Mouse (Mus musculus) liver, adult 2 months (tissue): ENCODE results near the gene Fam90a1a. TPM values are rescaled to one million over a fixed set of nuclear protein-coding genes. Genes with fewer than 3 reads are reported as not detected.
"Not testable (repeated sequence)": the region's sequence is repeated elsewhere in the genome, so short reads cannot be mapped to it uniquely, and the experiment has no call there.

Experiments
- DNase-seq: peaks from one replicate; pipeline ENCODE4 v3.0.0-alpha.2; 2011; ENCODE audit warnings: low read depth, low spot score; ENCODE audit errors: extremely low read depth
- H3K27ac ChIP-seq: fragments of 200-500 bp; replicated peaks from 2 replicates; pipeline ENCODE4 v1.5.1; 2012; ENCODE audit warnings: low read depth, mild to moderate bottlenecking, control low read depth, inconsistent platforms, low read length; ENCODE audit not compliant: insufficient read depth
- H3K27me3 ChIP-seq: fragments of 200-500 bp; 2 replicates; pipeline ENCODE4 v1.6.1; 2012; ENCODE audit warnings: mild to moderate bottlenecking, moderate library complexity, low read length, inconsistent platforms; ENCODE audit not compliant: control insufficient read depth, insufficient read depth
- H3K36me3 ChIP-seq: fragments of 200-500 bp; 2 replicates; pipeline ENCODE4 v1.6.1; 2012; ENCODE audit warnings: low read length, inconsistent platforms; ENCODE audit not compliant: control insufficient read depth, insufficient read depth
- H3K4me1 ChIP-seq: fragments of 200-500 bp; 2 replicates; pipeline ENCODE4 v1.6.1; 2011; ENCODE audit warnings: low read length; ENCODE audit not compliant: control insufficient read depth, insufficient read depth
- H3K4me3 ChIP-seq: fragments of 200-500 bp; 2 replicates; pipeline ENCODE4 v1.5.1; 2011; ENCODE audit warnings: low read depth, mild to moderate bottlenecking, control low read depth, low read length, moderate library complexity; ENCODE audit not compliant: insufficient read depth
- H3K79me2 ChIP-seq: fragments of 200-500 bp; 2 replicates; pipeline ENCODE4 v1.6.1; 2012; ENCODE audit warnings: inconsistent platforms, mild to moderate bottlenecking, low read length, moderate library complexity; ENCODE audit not compliant: control insufficient read depth, insufficient read depth
- H3K9ac ChIP-seq: fragments of 200-500 bp; 2 replicates; pipeline ENCODE4 v1.6.1; 2012; ENCODE audit warnings: low read depth, mild to moderate bottlenecking, control low read depth, inconsistent platforms, low read length
- CTCF ChIP-seq: fragments of 200-500 bp; IDR thresholded peaks from 2 replicates; pipeline ENCODE4 v1.5.1; 2011; ENCODE audit warnings: low read depth, low read length, control low read depth
- POLR2A ChIP-seq: fragments of 200-500 bp; IDR thresholded peaks from 2 replicates; pipeline ENCODE4 v1.6.1; 2011; ENCODE audit warnings: low read length, control low read depth; ENCODE audit not compliant: insufficient read depth; ENCODE audit errors: extremely low read depth
- WGBS: fragments of 180-500 bp; shearing (Covaris S2); methylation state at CpG from one replicate; pipeline ENCODE4 v1.1.7; 2018; 5-methylcytosine and 5-hydroxymethylcytosine counted together
- polyA plus RNA-seq: library from polyadenylated mRNA; depleted of rRNA; stranded (reverse); fragments of >200 nt; gene quantifications from 2 replicates; pipeline ENCODE4 v1.2.3, GENCODE M21; 2012; rRNA removed
- total RNA-seq: library from RNA; depleted of rRNA; stranded (reverse); fragments of >200 nt; gene quantifications from 2 replicates; pipeline ENCODE4 v1.2.3, GENCODE M21; 2014; rRNA removed

Fam90a1a gene
- total RNA-seq (not detected in 2 replicates), polyA plus RNA-seq (not detected in 2 replicates)

DNA sequence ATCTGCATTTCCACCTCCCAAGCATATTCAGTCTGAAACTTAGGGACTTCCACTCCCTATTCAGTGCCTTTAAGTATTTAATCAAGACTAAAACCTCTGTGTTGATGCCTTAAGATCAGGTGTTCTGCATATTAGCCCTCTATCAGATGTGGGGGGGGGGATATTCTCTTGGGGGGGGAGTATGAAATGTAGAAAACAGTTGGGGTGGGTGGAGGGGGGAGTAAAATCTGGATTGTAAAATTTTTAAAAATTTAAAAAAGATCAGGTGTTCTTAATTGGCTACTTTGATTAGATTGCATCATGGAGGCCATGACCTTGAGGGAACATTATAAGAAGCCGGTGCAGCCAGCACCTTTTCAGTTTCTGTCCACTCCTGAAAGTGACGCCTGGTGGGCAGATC, at the start of gene Fam90a1a:
TSS of gene Fam90a1a (plus strand) at position 301 of the 400 bp plus-strand sequence.
- no peaks in the 10 kb centered on the region for H3K36me3 ChIP-seq
- WGBS = 80% methylated on average over 2 of the region's 2 CpGs
- TF ChIP-seq POLR2A = no peak
- TF ChIP-seq CTCF = no peak
- no peak for DNase-seq
- H3K79me2 ChIP-seq = no peaks in the 10 kb centered on the region
- H3K4me1 ChIP-seq = no peaks in the 10 kb centered on the region
- H3K9ac ChIP-seq = no peak within 1 kb of the TSS
- no peaks in the 10 kb centered on the region for H3K27me3 ChIP-seq
- H3K27ac ChIP-seq = no peak within 1 kb of the TSS
- no peak within 1 kb of the TSS for H3K4me3 ChIP-seq

DNA sequence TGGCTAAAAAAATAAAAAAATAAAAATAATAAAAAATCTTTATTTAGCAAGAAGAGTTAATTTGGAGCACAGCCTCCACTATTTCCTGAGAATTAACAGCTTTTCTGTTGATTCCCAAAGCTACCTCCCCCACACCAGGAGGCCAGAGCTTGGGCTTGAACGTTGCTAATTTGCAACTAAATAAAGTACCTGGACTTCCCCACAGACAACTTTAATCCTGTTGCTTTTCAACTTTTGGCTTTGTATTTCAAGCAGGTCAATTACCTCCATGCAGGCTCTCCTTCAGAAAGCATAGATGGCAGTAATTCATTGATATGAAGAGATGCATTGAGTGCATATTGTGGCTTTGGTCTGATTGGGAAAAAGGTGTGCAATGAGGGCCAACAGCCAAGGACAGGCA, 46.6 kb upstream of the Fam90a1a start:
- H3K4me1 ChIP-seq = no peaks in the 10 kb centered on the region
- no peak for TF ChIP-seq POLR2A

GRCm38 (mm10) chr8:21912554-21912953, 46.0 kb upstream of the Fam90a1a start:
- TF ChIP-seq POLR2A = no peak
- H3K9ac ChIP-seq = no peak overlapping the region
- H3K79me2 ChIP-seq = no peaks in the 10 kb centered on the region
- H3K4me3 ChIP-seq = no peak overlapping the region
- H3K27me3 ChIP-seq = no peaks in the 10 kb centered on the region
- H3K4me1 ChIP-seq = no peaks in the 10 kb centered on the region
- 25% methylated on average over 2 of the region's 2 CpGs for WGBS
- H3K27ac ChIP-seq = no peak overlapping the region
- no peak for DNase-seq
- H3K36me3 ChIP-seq = no peaks in the 10 kb centered on the region

More for the DNA sequence above, 46.6 kb upstream of the Fam90a1a start:
- WGBS = 25% methylated on average over 1 of the region's 1 CpGs
- no peaks in the 10 kb centered on the region for H3K79me2 ChIP-seq
- H3K27ac ChIP-seq = no peak overlapping the region
- no peaks in the 10 kb centered on the region for H3K27me3 ChIP-seq
- H3K36me3 ChIP-seq = no peaks in the 10 kb centered on the region
- no peak overlapping the region for H3K4me3 ChIP-seq
- no peak overlapping the region for H3K9ac ChIP-seq
- no peak for DNase-seq

DNA sequence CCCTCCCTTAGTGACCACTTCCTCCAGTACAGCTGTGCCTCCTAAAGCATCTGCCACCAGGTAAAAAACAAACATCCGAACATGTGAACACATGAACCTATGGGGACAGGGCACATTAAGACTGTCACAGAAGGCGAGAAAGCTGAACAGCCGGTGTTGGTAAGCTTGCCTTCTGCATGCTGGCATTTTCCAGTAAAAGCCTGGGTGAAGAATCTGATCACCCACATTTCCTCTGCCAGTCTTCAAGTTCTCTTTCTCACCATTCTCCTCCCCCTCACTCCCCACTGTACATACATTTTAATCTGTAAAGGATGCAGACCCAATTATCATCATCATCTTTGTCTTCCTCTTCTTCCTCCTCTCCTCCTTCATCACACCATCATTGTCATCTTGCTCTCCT, 42.9 kb upstream of the Fam90a1a start:
- TF ChIP-seq CTCF (no peak), POLR2A (no peak)
- no peaks in the 10 kb centered on the region for H3K79me2 ChIP-seq
- H3K36me3 ChIP-seq = no peaks in the 10 kb centered on the region
- no peak for DNase-seq
- no peaks in the 10 kb centered on the region for H3K27me3 ChIP-seq
- H3K9ac ChIP-seq = no peak overlapping the region
- 87% methylated on average over 3 of the region's 3 CpGs for WGBS
- no peaks in the 10 kb centered on the region for H3K4me1 ChIP-seq
- H3K4me3 ChIP-seq = no peak overlapping the region
- no peak overlapping the region for H3K27ac ChIP-seq

- not testable (repeated sequence) for H3K4me1 ChIP-seq, H3K9ac ChIP-seq, H3K79me2 ChIP-seq, H3K27ac ChIP-seq, H3K4me3 ChIP-seq, H3K36me3 ChIP-seq, H3K27me3 ChIP-seq, DNase-seq
- WGBS = 86% methylated on average over 3 of the region's 3 CpGs
Measured at GRCm38 (mm10) chr8:21930754-21931153, 27.8 kb upstream of the Fam90a1a start.

DNA sequence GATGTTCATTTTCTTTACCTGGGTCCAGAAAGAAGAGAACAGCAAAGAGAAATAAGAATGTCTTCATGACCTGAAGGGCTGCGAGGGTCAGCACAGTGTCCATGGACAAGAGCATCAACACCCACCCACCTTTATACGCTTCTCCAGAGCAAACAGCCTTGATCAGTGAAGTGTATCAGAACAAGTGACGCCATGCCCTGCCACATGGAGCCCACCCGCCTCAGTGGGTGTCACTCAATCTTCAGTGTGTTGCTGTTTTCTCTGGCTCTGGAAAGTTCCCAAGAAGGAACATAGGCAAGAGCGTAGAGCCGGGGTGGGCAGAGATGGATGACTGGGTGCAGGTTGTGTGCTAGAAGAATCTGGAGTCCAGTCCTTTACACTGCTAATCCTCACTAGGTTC, 25.9 kb upstream of the Fam90a1a start, which contains the start of gene Defb15:
TSS of gene Defb15 (minus strand) at position 101 of the 400 bp plus-strand sequence.
- H3K4me1 ChIP-seq = no peaks in the 10 kb centered on the region
- TF ChIP-seq POLR2A (no peak), CTCF (no peak)
- DNase-seq = no peak
- H3K36me3 ChIP-seq = no peaks in the 10 kb centered on the region
- no peak within 1 kb of the TSS for H3K9ac ChIP-seq
- H3K4me3 ChIP-seq = no peak within 1 kb of the TSS
- no peak within 1 kb of the TSS for H3K27ac ChIP-seq
- H3K27me3 ChIP-seq = no peaks in the 10 kb centered on the region
- WGBS = 89% methylated on average over 6 of the region's 6 CpGs
- no peaks in the 10 kb centered on the region for H3K79me2 ChIP-seq

- not testable (repeated sequence) for H3K4me1 ChIP-seq, H3K27me3 ChIP-seq, DNase-seq, H3K4me3 ChIP-seq, H3K36me3 ChIP-seq, H3K9ac ChIP-seq, H3K27ac ChIP-seq, H3K79me2 ChIP-seq
- WGBS = 83% methylated on average over 4 of the region's 4 CpGs
Measured at GRCm38 (mm10) chr8:21938052-21938451, 20.5 kb upstream of the Fam90a1a start, which contains the start of gene Defb35. Gene Defb35 (plus strand): TSS chr8:21938352.
